Mouse (Mus musculus): ENCODE measurements around the gene Susd3. TPM values are rescaled to one million over a fixed set of nuclear protein-coding genes. Genes with fewer than 3 reads are reported as not detected.

Gene Susd3
- polyA plus RNA-seq, 1 experiment from 2014 or later = 1.2 TPM

GRCm38 (mm10) chr13:49237617-49238016 is 10.9 kb downstream of the Susd3 start:
- ATAC-seq = no peak
- Histone ChIP-seq H3K27ac (ENCODE audit: low read length) (no peak overlapping the region), H3K4me3 (ENCODE audit: low read length) (no peak overlapping the region), H3K4me2 (ENCODE audit: low read depth, low read length) (no peak overlapping the region), H3K4me1 (ENCODE audit: control insufficient read depth, insufficient read depth, low read length) (no peaks in the 10 kb centered on the region), H3K36me3 (ENCODE audit: control insufficient read depth, insufficient read depth, low read length) (no peaks in the 10 kb centered on the region), H3K9ac (ENCODE audit: low read depth, low read length) (no peak overlapping the region), H3K9me3 (ENCODE audit: control insufficient read depth, low read length) (no peaks in the 10 kb centered on the region), H3K27me3 (replicated peaks; ENCODE audit: control insufficient read depth, insufficient read depth, low read length) (no peaks in the 10 kb centered on the region)
- WGBS = 88% methylated on average over 8 of the region's 8 CpGs

- H3K36me3 ChIP-seq (ENCODE audit: control insufficient read depth, insufficient read depth, low read length) = no peaks in the 10 kb centered on the region
- H3K9ac ChIP-seq (ENCODE audit: low read depth, low read length) = no peak overlapping the region
- 93% methylated on average over 4 of the region's 4 CpGs for WGBS
- ATAC-seq = no peak
- no peaks in the 10 kb centered on the region for H3K4me1 ChIP-seq (ENCODE audit: control insufficient read depth, insufficient read depth, low read length)
- H3K4me3 ChIP-seq (ENCODE audit: low read length) = no peak overlapping the region
- no peak overlapping the region for H3K27ac ChIP-seq (ENCODE audit: low read length)
- no peak overlapping the region for H3K4me2 ChIP-seq (ENCODE audit: low read depth, low read length)
- no peaks in the 10 kb centered on the region for H3K27me3 ChIP-seq (replicated peaks; ENCODE audit: control insufficient read depth, insufficient read depth, low read length)
- H3K9me3 ChIP-seq (ENCODE audit: control insufficient read depth, low read length) = no peaks in the 10 kb centered on the region
Measured at GRCm38 (mm10) chr13:49234711-49235110, 13.8 kb downstream of the Susd3 start.

DNA sequence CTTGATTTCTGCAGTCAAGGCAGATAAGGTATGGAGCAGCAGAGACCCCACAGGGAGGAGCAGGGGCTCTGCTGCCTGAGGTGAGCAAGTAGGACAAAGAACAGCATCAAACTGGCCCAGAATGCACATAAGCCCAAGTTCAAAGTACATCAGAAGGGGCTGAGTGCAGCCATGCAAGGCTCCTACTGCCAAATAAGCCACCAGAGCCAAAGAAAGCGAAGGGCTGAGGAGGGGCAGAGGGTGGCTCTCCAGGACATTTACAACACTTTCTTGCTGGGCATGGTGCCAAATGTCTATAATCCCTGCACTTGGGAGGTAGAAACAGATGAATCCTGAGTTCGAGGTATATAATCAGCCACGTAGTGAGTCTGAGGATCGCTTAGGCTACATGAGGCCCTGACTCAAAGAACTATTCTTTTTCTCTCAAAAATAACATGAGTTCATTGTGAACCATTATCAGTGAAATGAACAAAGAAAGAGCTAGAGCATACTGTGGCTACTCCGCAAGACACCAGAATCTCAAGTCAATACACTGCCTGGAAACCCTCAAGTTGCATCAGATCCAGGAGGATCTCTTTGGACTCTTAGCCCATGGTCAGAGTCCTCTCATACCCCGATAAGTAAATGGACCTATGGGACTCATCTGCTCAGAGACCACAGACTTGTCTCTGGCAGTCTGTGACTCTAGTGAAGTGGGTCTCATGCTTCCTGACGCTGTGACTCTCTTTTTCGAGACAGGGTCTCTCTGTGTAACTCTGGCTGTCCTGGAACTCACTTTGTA is 14.5 kb downstream of the Susd3 start:
- WGBS = 79% methylated on average over 8 of the region's 8 CpGs
- no peak overlapping the region for H3K4me3 ChIP-seq (ENCODE audit: low read length)
- H3K27me3 ChIP-seq (replicated peaks; ENCODE audit: control insufficient read depth, insufficient read depth, low read length) = no peaks in the 10 kb centered on the region
- H3K4me2 ChIP-seq (ENCODE audit: low read depth, low read length) = no peak overlapping the region
- H3K4me1 ChIP-seq (ENCODE audit: control insufficient read depth, insufficient read depth, low read length) = no peaks in the 10 kb centered on the region
- ATAC-seq = peak; percentile 70
- no peaks in the 10 kb centered on the region for H3K36me3 ChIP-seq (ENCODE audit: control insufficient read depth, insufficient read depth, low read length)
- no peak overlapping the region for H3K27ac ChIP-seq (ENCODE audit: low read length)
- no peaks in the 10 kb centered on the region for H3K9me3 ChIP-seq (ENCODE audit: control insufficient read depth, low read length)
- no peak overlapping the region for H3K9ac ChIP-seq (ENCODE audit: low read depth, low read length)

DNA sequence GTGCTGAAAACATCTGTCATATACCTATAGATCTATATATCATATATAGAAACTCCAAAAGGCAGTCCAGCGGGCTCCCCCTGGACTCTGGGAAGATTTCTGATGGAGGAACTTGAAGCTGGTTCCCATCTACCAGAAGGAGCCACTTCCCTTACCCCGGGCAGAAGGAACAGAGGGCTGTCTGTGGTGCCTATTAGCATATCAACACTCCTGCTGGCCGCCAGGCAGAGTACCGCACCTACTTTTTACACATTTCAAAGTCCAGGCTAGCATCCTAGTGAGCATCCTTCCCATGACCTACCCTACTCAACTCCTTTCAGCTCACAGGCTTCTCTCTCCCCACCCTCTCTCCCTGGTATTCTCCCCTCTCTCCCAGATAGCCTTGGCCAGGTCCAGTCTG is 22.9 kb downstream of the Susd3 start:
- no peak overlapping the region for H3K4me2 ChIP-seq (ENCODE audit: low read depth, low read length)
- peaks cover 3% of the 10 kb centered on the region; the same call in 1 of the 2 replicates for H3K9me3 ChIP-seq (ENCODE audit: control insufficient read depth, low read length)
- H3K4me3 ChIP-seq (ENCODE audit: low read length) = no peak overlapping the region
- 42% methylated on average over 4 of the region's 4 CpGs for WGBS
- H3K27ac ChIP-seq (ENCODE audit: low read length) = no peak overlapping the region
- no peak overlapping the region for H3K9ac ChIP-seq (ENCODE audit: low read depth, low read length)
- ATAC-seq = no peak; the same call in 1 of the 2 replicates
- H3K36me3 ChIP-seq (ENCODE audit: control insufficient read depth, insufficient read depth, low read length) = no peaks in the 10 kb centered on the region
- no peaks in the 10 kb centered on the region; the same call in 1 of the 2 replicates for H3K27me3 ChIP-seq (replicated peaks; ENCODE audit: control insufficient read depth, insufficient read depth, low read length)
- H3K4me1 ChIP-seq (ENCODE audit: control insufficient read depth, insufficient read depth, low read length) = peaks cover 4% of the 10 kb centered on the region; the same call in 1 of the 2 replicates

DNA sequence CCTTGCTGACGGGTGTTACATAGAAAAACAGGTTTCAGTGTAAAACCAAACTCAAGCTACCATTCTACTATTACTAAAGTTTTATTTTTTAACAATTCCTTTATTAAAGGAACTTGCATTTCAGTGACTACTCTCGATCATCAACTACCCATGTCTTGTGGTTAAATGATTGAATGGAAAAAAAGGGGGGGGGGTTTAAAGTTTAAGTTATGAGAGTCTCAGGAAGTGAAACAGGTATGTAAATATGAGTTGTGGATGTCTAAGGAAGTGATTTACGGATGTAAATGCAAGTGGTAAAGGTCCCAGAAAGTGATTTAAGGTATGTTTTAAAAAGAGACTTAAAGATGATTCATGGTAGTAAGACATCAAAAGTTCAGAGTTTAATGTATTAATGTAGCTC is 23.3 kb downstream of the Susd3 start:
- no peak overlapping the region for H3K27ac ChIP-seq (ENCODE audit: low read length)
- H3K27me3 ChIP-seq (replicated peaks; ENCODE audit: control insufficient read depth, insufficient read depth, low read length) = no peaks in the 10 kb centered on the region; the same call in 1 of the 2 replicates
- peaks cover 3% of the 10 kb centered on the region; the same call in 1 of the 2 replicates for H3K9me3 ChIP-seq (ENCODE audit: control insufficient read depth, low read length)
- H3K36me3 ChIP-seq (ENCODE audit: control insufficient read depth, insufficient read depth, low read length) = no peaks in the 10 kb centered on the region
- no peak overlapping the region for H3K4me3 ChIP-seq (ENCODE audit: low read length)
- no peak overlapping the region for H3K9ac ChIP-seq (ENCODE audit: low read depth, low read length)
- no peak overlapping the region for H3K4me2 ChIP-seq (ENCODE audit: low read depth, low read length)
- peaks cover 4% of the 10 kb centered on the region; the same call in 1 of the 2 replicates for H3K4me1 ChIP-seq (ENCODE audit: control insufficient read depth, insufficient read depth, low read length)
- WGBS = 65% methylated on average over 3 of the region's 3 CpGs
- no peak for ATAC-seq

DNA sequence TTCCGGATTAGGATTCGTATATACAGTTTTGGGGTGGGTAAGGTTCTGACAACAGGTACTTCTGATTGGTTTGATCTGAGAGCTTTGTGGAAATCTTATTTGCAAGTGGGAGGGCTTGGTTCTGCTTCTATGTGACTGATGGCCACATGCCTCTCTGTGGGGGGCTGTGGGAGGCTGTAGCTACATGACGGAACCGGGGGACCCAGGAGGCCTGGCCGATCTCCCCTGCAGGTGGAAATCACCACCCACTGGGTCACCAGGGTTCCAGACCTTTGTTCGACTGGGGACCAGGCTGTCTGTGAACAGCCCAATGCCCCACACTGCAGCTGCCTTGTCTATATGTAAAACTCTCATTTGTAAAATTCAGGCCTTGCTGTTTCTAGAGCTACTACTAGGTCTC is 23.8 kb downstream of the Susd3 start:
- H3K27me3 ChIP-seq (replicated peaks; ENCODE audit: control insufficient read depth, insufficient read depth, low read length) = no peaks in the 10 kb centered on the region; the same call in 1 of the 2 replicates
- peaks cover 3% of the 10 kb centered on the region; the same call in 1 of the 2 replicates for H3K9me3 ChIP-seq (ENCODE audit: control insufficient read depth, low read length)
- H3K27ac ChIP-seq (ENCODE audit: low read length) = no peak overlapping the region
- H3K9ac ChIP-seq (ENCODE audit: low read depth, low read length) = no peak overlapping the region
- WGBS = 34% methylated on average over 6 of the region's 6 CpGs
- peaks cover 4% of the 10 kb centered on the region; the same call in 1 of the 2 replicates for H3K4me1 ChIP-seq (ENCODE audit: control insufficient read depth, insufficient read depth, low read length)
- ATAC-seq = no peak
- H3K4me2 ChIP-seq (ENCODE audit: low read depth, low read length) = 0 out of 2 replicates have a peak overlapping the region, but pooled peaks have one; percentile 16
- H3K36me3 ChIP-seq (ENCODE audit: control insufficient read depth, insufficient read depth, low read length) = no peaks in the 10 kb centered on the region
- no peak overlapping the region for H3K4me3 ChIP-seq (ENCODE audit: low read length)

- Histone ChIP-seq H3K4me3 (ENCODE audit: low read length) (no peak overlapping the region), H3K27ac (ENCODE audit: low read length) (no peak overlapping the region), H3K9me3 (ENCODE audit: control insufficient read depth, low read length) (peaks cover 3% of the 10 kb centered on the region; the same call in 1 of the 2 replicates), H3K27me3 (replicated peaks; ENCODE audit: control insufficient read depth, insufficient read depth, low read length) (no peaks in the 10 kb centered on the region; the same call in 1 of the 2 replicates), H3K4me2 (ENCODE audit: low read depth, low read length) (peak overlapping the region; percentile 16; the same call in 1 of the 2 replicates), H3K36me3 (ENCODE audit: control insufficient read depth, insufficient read depth, low read length) (no peaks in the 10 kb centered on the region), H3K4me1 (ENCODE audit: control insufficient read depth, insufficient read depth, low read length) (peaks cover 4% of the 10 kb centered on the region; the same call in 1 of the 2 replicates), H3K9ac (ENCODE audit: low read depth, low read length) (no peak overlapping the region)
- ATAC-seq = no peak; the same call in 1 of the 2 replicates
- 15% methylated on average over 10 of the region's 10 CpGs for WGBS
Measured at GRCm38 (mm10) chr13:49224314-49224713, 24.2 kb downstream of the Susd3 start.

DNA sequence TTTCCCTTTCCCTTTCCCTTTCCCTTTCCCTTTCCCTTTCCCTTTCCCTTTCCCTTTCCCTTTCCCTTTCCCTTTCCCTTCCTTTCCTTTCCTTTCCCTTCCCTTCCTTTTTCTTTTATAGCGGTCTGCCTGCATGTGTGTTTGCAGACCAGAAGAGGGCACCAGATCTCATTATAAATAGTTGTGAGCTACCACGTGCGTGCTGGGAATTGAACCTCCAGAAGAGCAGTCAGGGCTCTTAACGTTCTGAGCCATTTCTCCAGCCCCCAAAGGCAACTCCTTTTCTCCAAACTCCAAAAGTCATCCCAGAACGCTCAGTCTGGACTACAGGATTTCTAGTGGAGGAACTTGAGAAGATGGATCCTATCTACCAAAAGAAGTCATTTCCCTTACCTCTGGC is 27.6 kb downstream of the Susd3 start:
- peaks cover 3% of the 10 kb centered on the region; the same call in 1 of the 2 replicates for H3K9me3 ChIP-seq (ENCODE audit: control insufficient read depth, low read length)
- H3K4me2 ChIP-seq (ENCODE audit: low read depth, low read length) = no peak overlapping the region
- 26% methylated on average over 5 of the region's 5 CpGs for WGBS
- H3K27me3 ChIP-seq (replicated peaks; ENCODE audit: control insufficient read depth, insufficient read depth, low read length) = no peaks in the 10 kb centered on the region; the same call in 1 of the 2 replicates
- H3K9ac ChIP-seq (ENCODE audit: low read depth, low read length) = no peak overlapping the region
- no peak overlapping the region for H3K27ac ChIP-seq (ENCODE audit: low read length)
- no peaks in the 10 kb centered on the region for H3K36me3 ChIP-seq (ENCODE audit: control insufficient read depth, insufficient read depth, low read length)
- no peak overlapping the region for H3K4me3 ChIP-seq (ENCODE audit: low read length)
- no peak for ATAC-seq
- H3K4me1 ChIP-seq (ENCODE audit: control insufficient read depth, insufficient read depth, low read length) = peaks cover 11% of the 10 kb centered on the region; the same call in 1 of the 2 replicates

DNA sequence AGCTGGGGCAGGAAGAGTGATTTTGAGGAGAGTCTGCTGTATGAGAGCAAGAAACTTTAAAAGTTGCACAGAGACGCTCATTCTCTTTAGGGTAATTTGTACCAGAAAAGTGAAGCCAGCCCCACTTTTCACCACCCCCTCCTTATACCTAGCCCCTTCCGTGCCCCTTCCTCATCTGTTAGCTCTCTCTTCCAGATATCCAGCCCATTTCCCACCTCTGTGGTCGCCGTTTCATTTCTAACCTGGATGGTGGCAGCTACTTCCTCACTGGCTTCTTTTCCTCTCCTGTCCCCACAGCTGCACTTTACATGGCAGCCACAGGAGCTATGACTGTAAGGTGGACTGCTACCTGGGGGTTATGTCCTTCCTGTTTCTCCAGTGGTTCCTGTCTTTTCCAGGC is 29.1 kb downstream of the Susd3 start:
- WGBS = 83% methylated on average over 4 of the region's 4 CpGs
- H3K4me1 ChIP-seq (ENCODE audit: control insufficient read depth, insufficient read depth, low read length) = peaks cover 19% of the 10 kb centered on the region
- no peak overlapping the region for H3K4me2 ChIP-seq (ENCODE audit: low read depth, low read length)
- H3K9ac ChIP-seq (ENCODE audit: low read depth, low read length) = no peak overlapping the region
- H3K4me3 ChIP-seq (ENCODE audit: low read length) = no peak overlapping the region
- no peaks in the 10 kb centered on the region; the same call in 1 of the 2 replicates for H3K27me3 ChIP-seq (replicated peaks; ENCODE audit: control insufficient read depth, insufficient read depth, low read length)
- no peak for ATAC-seq
- H3K36me3 ChIP-seq (ENCODE audit: control insufficient read depth, insufficient read depth, low read length) = no peaks in the 10 kb centered on the region
- no peak overlapping the region for H3K27ac ChIP-seq (ENCODE audit: low read length)
- peaks cover 3% of the 10 kb centered on the region; the same call in 1 of the 2 replicates for H3K9me3 ChIP-seq (ENCODE audit: control insufficient read depth, low read length)
